Mouse (Mus musculus): ENCODE data around the gene Kcnf1.

- TF ChIP-seq USF1 (IDR thresholded peaks at IDR 0.05; ENCODE audit: low read depth, low read length): no peak
- no peak for TF ChIP-seq CTCF (IDR thresholded peaks at IDR 0.05 in 2 of 3, conservative IDR thresholded peaks at IDR 0.05 in 1 of 3; ENCODE audit: control insufficient read depth in 1 of 3, insufficient read depth in 1 of 3, low read depth in 2 of 3, low read length in 3 of 3, poor library complexity in 1 of 3, severe bottlenecking in 1 of 3)
- TF ChIP-seq POLR2AphosphoS2 (IDR thresholded peaks at IDR 0.05; ENCODE audit: low read length): no peak
- TF ChIP-seq ZNF384 (IDR thresholded peaks at IDR 0.05; ENCODE audit: low read depth, low read length): no peak
- no peak for TF ChIP-seq MXI1 (IDR thresholded peaks at IDR 0.05; ENCODE audit: low read depth, low read length)
- TF ChIP-seq USF2 (IDR thresholded peaks at IDR 0.05; ENCODE audit: borderline replicate concordance in 1 of 2, insufficient read depth in 1 of 2, low read depth in 1 of 2, low read length in 2 of 2): no peak
- TF ChIP-seq POLR2A (IDR thresholded peaks at IDR 0.05; ENCODE audit: control insufficient read depth in 1 of 2, insufficient read depth in 1 of 2, low read depth in 1 of 2, low read length in 2 of 2, poor library complexity in 1 of 2): no peak
- TF ChIP-seq GATA1 (IDR thresholded peaks at IDR 0.05; ENCODE audit: low read depth, low read length): no peak
- TF ChIP-seq RAD21 (IDR thresholded peaks at IDR 0.05; ENCODE audit: low read depth, low read length): no peak
- TF ChIP-seq UBTF (IDR thresholded peaks at IDR 0.05; ENCODE audit: borderline replicate concordance, insufficient read depth, low read depth, low read length): no peak
- TF ChIP-seq ZC3H11A (IDR thresholded peaks at IDR 0.05; ENCODE audit: low read depth, low read length): no peak
- TF ChIP-seq ZMIZ1 (IDR thresholded peaks at IDR 0.05; ENCODE audit: low read depth, low read length): no peak
- TF ChIP-seq RCOR1 (IDR thresholded peaks at IDR 0.05; ENCODE audit: low read depth, low read length): no peak
- TF ChIP-seq EP300 (IDR thresholded peaks at IDR 0.05; ENCODE audit: low read depth in 1 of 2, low read length in 2 of 2): no peak
These were observed 16.2 kb upstream of the Kcnf1 start for GRCm38 (mm10) chr12:17192887-17193286.

Measured in MEL (cell line).